Mouse (Mus musculus) limb, embryonic 14.5 days (tissue): ENCODE measurements around the gene Mag. TPM values are rescaled to one million over a fixed set of nuclear protein-coding genes. Genes with fewer than 3 reads are reported as not detected.
"Not testable (repeated sequence)": the region's sequence is repeated elsewhere in the genome, so short reads cannot be mapped to it uniquely, and the experiment has no call there.

Experiments used
- ATAC-seq: fragments of 200-750 bp; cut with Nextera tagmentation; 2 replicates; pipeline ENCODE4 v1.8.0; 2017; ENCODE audit warnings: low read depth, moderate number of reproducible peaks, moderate TSS enrichment; ENCODE audit not compliant: low FRiP score
- DNase-seq: peaks from one replicate; pipeline ENCODE4 v3.0.0-alpha.2; 2015; ENCODE audit warnings: low spot score
- H3K27ac ChIP-seq: fragments of 300-500 bp; sonication (generic); replicated peaks from 2 replicates; pipeline ENCODE4 v1.5.1; 2014; ENCODE audit warnings: low read depth, mild to moderate bottlenecking, low read length, moderate library complexity, mixed read lengths
- H3K27me3 ChIP-seq: fragments of 300-500 bp; sonication (generic); 2 replicates; pipeline ENCODE4 v1.6.1; 2014; ENCODE audit warnings: low read length, mixed read lengths; ENCODE audit not compliant: control insufficient read depth, insufficient read depth
- H3K36me3 ChIP-seq: fragments of 300-500 bp; sonication (generic); 2 replicates; pipeline ENCODE4 v1.6.1; 2014; ENCODE audit warnings: mild to moderate bottlenecking, low read length, moderate library complexity, mixed read lengths; ENCODE audit not compliant: control insufficient read depth, insufficient read depth
- H3K4me1 ChIP-seq: fragments of 300-500 bp; sonication (generic); 2 replicates; pipeline ENCODE4 v1.6.1; 2014; ENCODE audit warnings: antibody characterized with exemption, low read length, mixed read lengths; ENCODE audit not compliant: control insufficient read depth, insufficient read depth
- H3K4me2 ChIP-seq: fragments of 300-500 bp; sonication (generic); replicated peaks from 2 replicates; pipeline ENCODE4 v1.6.1; 2014; ENCODE audit warnings: low read depth, mild to moderate bottlenecking, low read length, moderate library complexity; ENCODE audit not compliant: severe bottlenecking
- H3K4me3 ChIP-seq: fragments of 300-500 bp; sonication (generic); replicated peaks from 2 replicates; pipeline ENCODE4 v1.5.1; 2014; ENCODE audit warnings: low read length
- H3K9ac ChIP-seq: fragments of 300-500 bp; sonication (generic); 2 replicates; pipeline ENCODE4 v1.6.1; 2014; ENCODE audit warnings: mild to moderate bottlenecking, low read depth, low read length, moderate library complexity; ENCODE audit not compliant: severe bottlenecking
- H3K9me3 ChIP-seq: fragments of 300-500 bp; sonication (generic); 2 replicates; pipeline ENCODE4 v1.6.1; 2016; ENCODE audit warnings: low read length; ENCODE audit not compliant: control insufficient read depth
- POLR2A ChIP-seq: fragments of 200-500 bp; IDR thresholded peaks from 2 replicates; pipeline ENCODE4 v1.8.0; 2012; ENCODE audit warnings: inconsistent platforms, mild to moderate bottlenecking, moderate library complexity, borderline replicate concordance; ENCODE audit not compliant: insufficient read depth, insufficient read length; ENCODE audit errors: extremely low read depth
- WGBS: fragments of 180-500 bp; shearing (Covaris S2); extraction: QIAGEN DNeasy Blood & Tissue Kit; methylation state at CpG from one replicate; pipeline ENCODE4 v1.1.7; 2014; 5-methylcytosine and 5-hydroxymethylcytosine counted together
- polyA plus RNA-seq, 2 experiments: library from polyadenylated mRNA; depleted of rRNA in 1 of 2; stranded (reverse) in 1 of 2; unstranded in 1 of 2; fragments of >200 nt; fragmentation: Nextera tagmentation in 1 of 2; extraction: Ambion mirVana in 1 of 2; gene quantifications; 2 replicates each; pipeline versions ENCODE4 v1.2.1 to v1.2.3; 2012 to 2014

The Mag gene
- polyA plus RNA-seq, 2 experiments = 1.2 TPM

DNA sequence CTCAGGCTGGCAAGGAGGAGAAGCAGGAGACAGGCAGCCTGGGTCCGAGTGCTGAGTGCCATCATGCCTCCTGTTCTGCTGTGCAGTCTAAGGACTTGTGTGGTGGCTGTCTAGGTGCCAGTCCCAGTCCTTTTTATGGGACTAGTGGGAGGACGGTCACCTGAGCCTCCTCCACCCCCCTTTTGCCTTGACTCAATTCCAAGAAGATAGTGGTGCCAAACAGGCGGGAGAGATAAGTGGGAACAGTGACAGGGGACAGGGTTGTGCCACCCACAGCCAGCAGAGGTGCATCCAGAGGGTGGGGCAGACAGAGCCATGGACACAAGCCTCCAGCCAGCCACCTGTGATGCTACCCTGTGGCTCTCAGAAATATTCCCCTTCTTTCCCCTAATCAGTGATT, 9.4 kb upstream of the Mag start:
- DNase-seq = no peak
- H3K27ac ChIP-seq = no peak overlapping the region
- no peak for ATAC-seq
- H3K4me2 ChIP-seq = no peak overlapping the region
- H3K27me3 ChIP-seq = no peaks in the 10 kb centered on the region
- no peak overlapping the region for H3K4me3 ChIP-seq
- no peaks in the 10 kb centered on the region for H3K4me1 ChIP-seq
- H3K9ac ChIP-seq = no peak overlapping the region
- no peaks in the 10 kb centered on the region for H3K9me3 ChIP-seq
- TF ChIP-seq POLR2A = no peak
- 68% methylated on average over 3 of the region's 3 CpGs for WGBS
- H3K36me3 ChIP-seq = no peaks in the 10 kb centered on the region

DNA sequence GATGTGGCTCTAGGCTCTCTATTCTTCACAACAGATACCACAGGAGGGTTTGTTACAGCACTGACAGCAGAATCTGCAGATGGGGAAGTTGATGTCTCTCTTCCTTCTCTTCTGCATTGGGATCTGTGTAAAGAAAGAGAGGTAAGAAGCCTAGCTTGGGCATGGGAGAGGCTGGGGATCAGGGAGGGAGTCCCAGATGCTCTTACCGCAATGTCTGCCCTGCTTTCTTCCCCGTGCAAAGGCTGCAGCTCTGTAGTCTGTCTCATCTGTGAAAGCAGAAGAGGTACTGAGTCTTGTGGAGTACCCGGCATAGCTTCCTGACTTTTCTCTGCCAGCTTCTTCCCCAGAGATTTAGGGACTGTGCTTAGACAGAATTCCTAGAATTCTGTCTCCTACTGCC, 7.8 kb upstream of the Mag start:
- H3K4me2 ChIP-seq, H3K9me3 ChIP-seq, DNase-seq, H3K27me3 ChIP-seq, H3K27ac ChIP-seq, H3K4me3 ChIP-seq, ATAC-seq, H3K9ac ChIP-seq, H3K36me3 ChIP-seq, H3K4me1 ChIP-seq: not testable (repeated sequence)
- whole genome bisulfite sequencing = 38% methylated on average over 3 of the region's 3 CpGs

DNA sequence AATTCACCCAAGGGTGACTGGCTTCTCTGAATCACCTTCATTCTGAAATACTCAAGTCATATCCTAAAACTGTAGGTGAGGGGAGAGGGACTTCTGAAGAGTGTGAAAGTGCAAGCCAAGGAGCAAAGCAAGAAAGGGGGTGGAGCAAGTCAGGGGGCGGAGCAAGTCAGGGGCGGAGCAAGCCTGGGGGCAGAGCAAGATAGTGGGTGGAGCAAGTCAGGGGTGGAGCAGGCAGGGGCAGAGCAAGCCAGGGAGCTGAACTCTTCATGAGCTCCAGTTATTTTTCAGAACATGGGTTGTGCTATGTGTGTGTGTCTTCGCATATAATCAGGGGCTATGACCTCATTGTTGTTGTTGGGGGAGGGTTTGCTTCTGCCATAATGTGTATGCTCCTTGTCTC, 5.5 kb upstream of the Mag start:
- Histone ChIP-seq H3K4me3 (no peak overlapping the region), H3K27me3 (no peaks in the 10 kb centered on the region), H3K9ac (no peak overlapping the region), H3K27ac (no peak overlapping the region), H3K4me1 (no peaks in the 10 kb centered on the region), H3K4me2 (no peak overlapping the region), H3K9me3 (no peaks in the 10 kb centered on the region), H3K36me3 (no peaks in the 10 kb centered on the region)
- TF ChIP-seq POLR2A = no peak
- WGBS = 61% methylated on average over 3 of the region's 3 CpGs
- no peak for ATAC-seq
- DNase-seq = no peak

DNA sequence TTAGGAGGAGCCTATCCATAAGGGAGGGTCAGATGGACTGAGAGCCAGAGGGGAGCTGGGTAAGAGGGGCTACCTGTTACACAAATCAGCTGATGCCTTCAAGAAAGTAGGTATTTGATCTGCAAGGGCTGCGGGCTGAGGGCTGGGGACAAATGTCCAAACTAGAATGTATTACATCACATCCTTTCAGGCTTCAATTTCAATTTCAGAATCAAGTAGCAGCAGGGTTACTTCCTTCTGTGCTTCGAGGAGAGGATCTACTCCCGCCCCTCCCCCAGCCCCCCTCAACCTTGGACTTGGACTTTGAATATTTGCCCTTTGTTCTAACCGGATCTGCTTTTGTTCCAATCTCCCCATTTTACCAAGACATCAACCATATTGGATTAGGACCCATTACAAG, 2.5 kb upstream of the Mag start:
- Histone ChIP-seq H3K4me3 (no peak overlapping the region), H3K4me2 (no peak overlapping the region), H3K9ac (no peak overlapping the region), H3K36me3 (no peaks in the 10 kb centered on the region), H3K4me1 (no peaks in the 10 kb centered on the region), H3K27ac (no peak overlapping the region), H3K27me3 (no peaks in the 10 kb centered on the region), H3K9me3 (no peaks in the 10 kb centered on the region)
- ATAC-seq (no peak), DNase-seq (no peak)
- WGBS = 51% methylated on average over 4 of the region's 4 CpGs
- TF ChIP-seq POLR2A = no peak

DNA sequence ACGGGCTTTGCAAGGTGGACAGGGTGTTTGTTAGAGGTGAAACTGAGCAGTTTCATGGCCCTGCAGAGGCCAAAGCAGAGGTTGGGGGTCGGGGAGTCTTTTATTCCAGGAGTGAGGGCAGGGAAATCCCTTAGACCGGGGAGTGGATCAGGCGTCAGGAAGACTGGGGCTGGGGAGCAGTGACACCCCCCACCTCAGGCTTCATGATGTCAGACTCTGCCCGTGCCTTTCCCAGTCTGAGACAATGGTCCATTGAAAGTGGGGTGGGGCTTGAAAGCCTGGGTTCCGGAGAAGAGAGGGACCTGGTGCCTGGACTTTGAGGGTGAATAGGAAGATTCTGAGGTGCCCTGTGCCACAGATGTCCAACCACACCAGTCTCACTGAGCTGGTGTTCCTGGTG, 2.0 kb upstream of the Mag start:
- Histone ChIP-seq H3K36me3 (no peaks in the 10 kb centered on the region), H3K27ac (no peak overlapping the region), H3K9ac (no peak overlapping the region), H3K27me3 (no peaks in the 10 kb centered on the region), H3K9me3 (no peaks in the 10 kb centered on the region), H3K4me3 (no peak overlapping the region), H3K4me2 (no peak overlapping the region), H3K4me1 (no peaks in the 10 kb centered on the region)
- ATAC-seq (no peak), DNase-seq (no peak)
- no peak for TF ChIP-seq POLR2A
- WGBS = 37% methylated on average over 6 of the region's 6 CpGs

DNA sequence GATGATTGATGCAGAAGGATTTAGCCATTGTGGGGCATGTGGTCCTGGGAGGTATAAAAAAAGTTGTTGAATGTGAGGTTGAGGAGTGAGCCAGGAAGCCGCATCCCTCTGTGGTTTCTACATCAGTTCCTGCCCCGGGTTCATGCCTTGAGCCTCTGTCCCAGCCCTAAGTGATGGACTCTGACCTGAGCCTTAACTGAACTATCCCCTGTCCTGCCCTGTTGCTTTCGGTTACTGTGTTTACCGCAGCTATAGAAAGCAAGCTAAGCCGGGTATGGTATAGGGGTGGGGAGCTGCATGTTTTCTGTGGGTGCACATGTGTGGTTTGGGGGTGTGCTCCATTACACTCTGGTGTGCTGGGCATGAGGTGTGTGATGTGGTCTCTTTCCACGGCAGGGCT, 4.9 kb downstream of the Mag start:
- DNase-seq = no peak
- Histone ChIP-seq H3K4me3 (no peak overlapping the region), H3K27ac (no peak overlapping the region), H3K9ac (no peak overlapping the region), H3K27me3 (no peaks in the 10 kb centered on the region), H3K4me1 (no peaks in the 10 kb centered on the region), H3K9me3 (no peaks in the 10 kb centered on the region), H3K4me2 (no peak overlapping the region), H3K36me3 (no peaks in the 10 kb centered on the region)
- TF ChIP-seq POLR2A = no peak
- no peak for ATAC-seq
- 72% methylated on average over 6 of the region's 6 CpGs for WGBS
